Mouse (Mus musculus): ENCODE results near the gene Ugt1a10. TPM values are rescaled to one million over a fixed set of nuclear protein-coding genes. Genes with fewer than 3 reads are reported as not detected.
"Not testable (repeated sequence)": the region's sequence is repeated elsewhere in the genome, so short reads cannot be mapped to it uniquely, and the experiment has no call there.

Ugt1a10 gene
- polyA plus RNA-seq, 1 experiment from 2014 or later = not detected

- 68% methylated on average over 2 of the region's 2 CpGs for WGBS
- H3K4me2 ChIP-seq; H3K27me3 ChIP-seq (replicated peaks); H3K9me3 ChIP-seq (replicated peaks); H3K9ac ChIP-seq (replicated peaks); ATAC-seq (ENCODE audit: low FRiP score); H3K27ac ChIP-seq (replicated peaks); H3K36me3 ChIP-seq; H3K4me3 ChIP-seq (replicated peaks); H3K4me1 ChIP-seq: not testable (repeated sequence)
Observed at GRCm38 (mm10) chr1:88047408-88047807, 7.8 kb upstream of the Ugt1a10 start.

- H3K9ac ChIP-seq (replicated peaks); H3K4me2 ChIP-seq; H3K9me3 ChIP-seq (replicated peaks); H3K4me1 ChIP-seq; H3K4me3 ChIP-seq (replicated peaks); H3K36me3 ChIP-seq; H3K27ac ChIP-seq (replicated peaks); ATAC-seq (ENCODE audit: low FRiP score); H3K27me3 ChIP-seq (replicated peaks): not testable (repeated sequence)
- 65% methylated on average over 1 of the region's 2 CpGs for WGBS
Observed at GRCm38 (mm10) chr1:88066472-88067102, 11.4 kb downstream of the Ugt1a10 start.

GRCm38 (mm10) chr1:88070495-88070894 is 15.3 kb downstream of the Ugt1a10 start, which contains the start of gene Ugt1a9:
Gene Ugt1a9, plus strand, starts transcription at chr1:88070800.
- Histone ChIP-seq H3K4me2 (no peak within 1 kb of the TSS), H3K4me3 (replicated peaks) (no peak within 1 kb of the TSS), H3K27ac (replicated peaks) (no peak within 1 kb of the TSS), H3K9ac (replicated peaks) (no peak within 1 kb of the TSS), H3K4me1 (no peaks in the 10 kb centered on the region), H3K27me3 (replicated peaks) (no peaks in the 10 kb centered on the region), H3K9me3 (replicated peaks) (no peaks in the 10 kb centered on the region), H3K36me3 (no peaks in the 10 kb centered on the region)
- ATAC-seq (ENCODE audit: low FRiP score) = no peak
- 82% methylated on average over 2 of the region's 2 CpGs for WGBS

GRCm38 (mm10) chr1:88070902-88071301 is 15.7 kb downstream of the Ugt1a10 start:
- ATAC-seq (ENCODE audit: low FRiP score) = no peak
- Histone ChIP-seq H3K4me1 (no peaks in the 10 kb centered on the region), H3K9me3 (replicated peaks) (no peaks in the 10 kb centered on the region), H3K4me2 (no peak overlapping the region), H3K27me3 (replicated peaks) (no peaks in the 10 kb centered on the region), H3K4me3 (replicated peaks) (no peak overlapping the region), H3K27ac (replicated peaks) (no peak overlapping the region), H3K36me3 (no peaks in the 10 kb centered on the region), H3K9ac (replicated peaks) (no peak overlapping the region)
- 89% methylated on average over 4 of the region's 4 CpGs for WGBS

GRCm38 (mm10) chr1:88074471-88074870 is 19.3 kb downstream of the Ugt1a10 start:
- Histone ChIP-seq H3K4me3 (replicated peaks) (no peak overlapping the region), H3K4me2 (no peak overlapping the region), H3K4me1 (no peaks in the 10 kb centered on the region), H3K9me3 (replicated peaks) (no peaks in the 10 kb centered on the region), H3K36me3 (no peaks in the 10 kb centered on the region), H3K27me3 (replicated peaks) (no peaks in the 10 kb centered on the region), H3K9ac (replicated peaks) (no peak overlapping the region), H3K27ac (replicated peaks) (no peak overlapping the region)
- WGBS = 89% methylated on average over 2 of the region's 2 CpGs
- no peak for ATAC-seq (ENCODE audit: low FRiP score)

GRCm38 (mm10) chr1:88077128-88077527 is 21.9 kb downstream of the Ugt1a10 start:
- Histone ChIP-seq H3K27me3 (replicated peaks) (no peaks in the 10 kb centered on the region), H3K9me3 (replicated peaks) (no peaks in the 10 kb centered on the region), H3K4me3 (replicated peaks) (no peak overlapping the region), H3K36me3 (no peaks in the 10 kb centered on the region), H3K4me1 (no peaks in the 10 kb centered on the region), H3K27ac (replicated peaks) (no peak overlapping the region), H3K4me2 (no peak overlapping the region), H3K9ac (replicated peaks) (no peak overlapping the region)
- WGBS = 90% methylated on average over 1 of the region's 1 CpGs
- no peak for ATAC-seq (ENCODE audit: low FRiP score)

GRCm38 (mm10) chr1:88081670-88082069 is 26.5 kb downstream of the Ugt1a10 start:
- Histone ChIP-seq H3K27me3 (replicated peaks) (no peaks in the 10 kb centered on the region), H3K9me3 (replicated peaks) (no peaks in the 10 kb centered on the region), H3K27ac (replicated peaks) (no peak overlapping the region), H3K4me2 (no peak overlapping the region), H3K4me1 (no peaks in the 10 kb centered on the region), H3K9ac (replicated peaks) (no peak overlapping the region), H3K36me3 (no peaks in the 10 kb centered on the region), H3K4me3 (replicated peaks) (no peak overlapping the region)
- 92% methylated on average over 1 of the region's 1 CpGs for WGBS
- no peak for ATAC-seq (ENCODE audit: low FRiP score)

GRCm38 (mm10) chr1:88086125-88086524 is 30.9 kb downstream of the Ugt1a10 start:
- H3K4me1 ChIP-seq = no peaks in the 10 kb centered on the region
- H3K9ac ChIP-seq (replicated peaks) = no peak overlapping the region
- H3K27me3 ChIP-seq (replicated peaks) = no peaks in the 10 kb centered on the region
- H3K9me3 ChIP-seq (replicated peaks) = no peaks in the 10 kb centered on the region
- ATAC-seq (ENCODE audit: low FRiP score) = no peak
- H3K4me2 ChIP-seq = no peak overlapping the region
- no peak overlapping the region for H3K4me3 ChIP-seq (replicated peaks)
- H3K27ac ChIP-seq (replicated peaks) = no peak overlapping the region
- no peaks in the 10 kb centered on the region for H3K36me3 ChIP-seq
- 85% methylated on average over 1 of the region's 1 CpGs for WGBS

GRCm38 (mm10) chr1:88087513-88087912 is 32.3 kb downstream of the Ugt1a10 start, which contains the start of gene Ugt1a8:
Gene Ugt1a8, plus strand, starts transcription at chr1:88087813.
- Histone ChIP-seq H3K9me3 (replicated peaks) (no peaks in the 10 kb centered on the region), H3K4me1 (no peaks in the 10 kb centered on the region), H3K4me3 (replicated peaks) (no peak within 1 kb of the TSS), H3K4me2 (no peak within 1 kb of the TSS), H3K36me3 (no peaks in the 10 kb centered on the region), H3K27ac (replicated peaks) (no peak within 1 kb of the TSS), H3K27me3 (replicated peaks) (no peaks in the 10 kb centered on the region), H3K9ac (replicated peaks) (no peak within 1 kb of the TSS)
- ATAC-seq (ENCODE audit: low FRiP score) = no peak
- WGBS = 81% methylated on average over 3 of the region's 3 CpGs

GRCm38 (mm10) chr1:88092341-88092740 is 37.2 kb downstream of the Ugt1a10 start:
- H3K9me3 ChIP-seq (replicated peaks) = no peaks in the 10 kb centered on the region
- no peak overlapping the region for H3K4me3 ChIP-seq (replicated peaks)
- peaks cover 3% of the 10 kb centered on the region; the same call in 1 of the 2 replicates for H3K4me1 ChIP-seq
- H3K4me2 ChIP-seq = no peak overlapping the region
- no peak overlapping the region for H3K9ac ChIP-seq (replicated peaks)
- H3K27ac ChIP-seq (replicated peaks) = no peak overlapping the region
- ATAC-seq (ENCODE audit: low FRiP score) = no peak
- no peaks in the 10 kb centered on the region for H3K36me3 ChIP-seq
- no peaks in the 10 kb centered on the region for H3K27me3 ChIP-seq (replicated peaks)

- 0 out of 2 replicates have a peak overlapping the region, but pooled peaks have one; percentile 33 for H3K27ac ChIP-seq (replicated peaks)
- not testable (repeated sequence) for H3K4me3 ChIP-seq (replicated peaks); H3K27me3 ChIP-seq (replicated peaks); H3K4me2 ChIP-seq; H3K9me3 ChIP-seq (replicated peaks); H3K9ac ChIP-seq (replicated peaks); ATAC-seq (ENCODE audit: low FRiP score); H3K36me3 ChIP-seq; H3K4me1 ChIP-seq
- WGBS = 81% methylated on average over 3 of the region's 3 CpGs
Observed at GRCm38 (mm10) chr1:88094270-88094676, 39.1 kb downstream of the Ugt1a10 start.

- ATAC-seq (ENCODE audit: low FRiP score) = no peak
- Histone ChIP-seq H3K4me2 (no peak within 1 kb of the TSS), H3K4me3 (replicated peaks) (no peak within 1 kb of the TSS)
Observed at GRCm38 (mm10) chr1:88094941-88095492, 39.8 kb downstream of the Ugt1a10 start, which contains the start of gene Ugt1a7c. Gene Ugt1a7c, plus strand, starts transcription at chr1:88095062.

More at GRCm38 (mm10) chr1:88094941-88095492, 39.8 kb downstream of the Ugt1a10 start, which contains the start of gene Ugt1a7c:
- Histone ChIP-seq H3K9ac (replicated peaks) (no peak within 1 kb of the TSS), H3K4me1 (peaks cover 3% of the 10 kb centered on the region; the same call in 1 of the 2 replicates), H3K9me3 (replicated peaks) (no peaks in the 10 kb centered on the region), H3K27ac (replicated peaks) (0 out of 2 replicates have a peak within 1 kb of the TSS, but pooled peaks have one; percentile 33), H3K36me3 (no peaks in the 10 kb centered on the region), H3K27me3 (replicated peaks) (no peaks in the 10 kb centered on the region)
- 60% methylated on average over 10 of the region's 10 CpGs for WGBS

Measured in neural tube, embryonic 15.5 days (tissue).